Mouse (Mus musculus) erythroblast, embryonic 14.5 days (primary cell): ENCODE measurements around the gene Tcp10c.
"Not testable (repeated sequence)": the region's sequence is repeated elsewhere in the genome, so short reads cannot be mapped to it uniquely, and the experiment has no call there.

ENCODE experiments used
- GATA1 ChIP-seq: IDR thresholded peaks from 2 replicates; pipeline ENCODE4 v1.6.1; 2012; ENCODE audit warnings: low read length, inconsistent platforms, mixed read lengths
- TAL1 ChIP-seq: IDR thresholded peaks from 3 replicates; pipeline ENCODE4 v1.6.1; 2012; ENCODE audit warnings: low read length, inconsistent platforms, mixed read lengths

GRCm38 (mm10) chr17:13408257-13408633, 53.9 kb downstream of the Tcp10c start:
- TF ChIP-seq GATA1, TAL1: not testable (repeated sequence)
